In genomic region chr6:82237834-82238233, GRCm38 (mm10) we compare ENCODE assay signal across 11 mouse cellular contexts.
DNase-seq lines count a peak whose midpoint lies in the region.
"Had no signal": no experiment of that assay in that cellular context is flagged by ENCODE, and none has a peak within 500 bp of the region (broad histone marks: within the 10 kb centered on the region; RNA-seq: fewer than 3 reads in every experiment).

No protein-coding gene starts in this region.

- DNase-seq in cerebellum, adult 11 months: peak; percentile 23
- no peak for DNase-seq in cerebellum, postnatal 4 days (ENCODE audit: low spot score in 2 of 2)
- DNase-seq in right cerebral cortex, adult 18-20 months: peak; percentile 4
- no peak for DNase-seq in right cerebral cortex, postnatal 36 days (ENCODE audit: low spot score in 2 of 2)
- peak; percentile 51 to 58 for DNase-seq in layer of hippocampus, postnatal 36 days
- no peak for DNase-seq in embryo, embryonic 9.5 days (ENCODE audit: extremely low spot score)
- no peak for DNase-seq in adrenal gland, adult 2 months
- DNase-seq in spleen, postnatal 36 days (ENCODE audit: low spot score in 2 of 2): no peak
- DNase-seq: gastrocnemius, postnatal 25 days; heart, postnatal 10 days; kidney, postnatal 4 days had no signal

Comparison
In these comparisons a context has a peak if more than half of its experiments do, and no peak if none do; other contexts are left out.
1. DNase-seq: peak in cerebellum, adult 11 months (single experiment), right cerebral cortex, adult 18-20 months (single experiment) and layer of hippocampus, postnatal 36 days (2 of 2); none in cerebellum, postnatal 4 days (0 of 2), right cerebral cortex, postnatal 36 days (0 of 2), embryo, embryonic 9.5 days (single experiment), adrenal gland, adult 2 months (single experiment) and spleen, postnatal 36 days (0 of 2).